Mouse (Mus musculus): ENCODE results near the gene Mpst. TPM values are rescaled to one million over a fixed set of nuclear protein-coding genes. Genes with fewer than 3 reads are reported as not detected.

The Mpst gene
- polyA plus RNA-seq (2015; fragmentation: Nextera tagmentation; extraction: Ambion mirVana), result 3.2 and 3.8 TPM in 2 replicates

DNA sequence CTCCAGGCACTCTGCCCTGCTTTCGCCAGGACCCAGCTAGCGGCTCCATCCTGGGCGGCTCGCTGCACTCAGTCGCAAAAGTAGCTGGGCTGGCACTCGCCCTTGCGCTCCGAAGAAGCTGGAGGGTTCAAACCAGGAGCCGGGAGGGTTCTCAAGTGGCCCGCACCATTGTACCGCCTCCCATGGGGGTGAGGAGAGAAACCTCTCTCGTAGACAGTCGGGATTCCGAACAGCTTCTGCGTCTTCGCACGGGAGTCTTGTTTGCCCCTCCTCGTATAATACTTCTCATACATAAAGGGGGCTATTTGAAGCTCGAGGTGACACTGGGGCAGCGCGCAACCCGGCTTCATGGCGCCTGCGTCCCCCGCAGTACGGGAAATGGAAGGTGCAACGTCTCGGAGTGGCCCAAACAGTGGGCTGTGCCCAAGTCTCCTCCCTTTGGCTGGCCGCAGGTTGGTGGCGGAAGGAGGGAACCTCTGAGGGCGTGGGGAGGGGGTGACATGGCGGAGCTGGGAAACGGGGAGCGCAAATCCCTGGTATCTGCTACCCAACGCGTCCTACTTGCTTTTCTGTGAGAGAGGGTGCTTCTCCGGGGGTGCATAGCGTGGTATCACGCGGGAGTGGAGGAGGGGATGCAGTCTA is at the start of gene Mpst:
Gene Mpst, plus strand, starts transcription at position 124 of the 642 bp plus-strand sequence.
- Histone ChIP-seq H3K9ac (replicated peaks) (peak within 1 kb of the TSS; percentile 76), H3K27me3 (replicated peaks) (peaks cover 34% of the 10 kb centered on the region), H3K27ac (replicated peaks) (peak within 1 kb of the TSS; percentile 93), H3K4me2 (peak within 1 kb of the TSS; percentile 73), H3K4me3 (replicated peaks) (peak within 1 kb of the TSS; percentile 69), H3K9me3 (replicated peaks) (no peaks in the 10 kb centered on the region), H3K4me1 (peaks cover 66% of the 10 kb centered on the region), H3K36me3 (no peaks in the 10 kb centered on the region)
- ATAC-seq (ENCODE audit: low FRiP score), result peak; percentile 90
- 0% methylated on average over 40 of the region's 40 CpGs for WGBS

DNA sequence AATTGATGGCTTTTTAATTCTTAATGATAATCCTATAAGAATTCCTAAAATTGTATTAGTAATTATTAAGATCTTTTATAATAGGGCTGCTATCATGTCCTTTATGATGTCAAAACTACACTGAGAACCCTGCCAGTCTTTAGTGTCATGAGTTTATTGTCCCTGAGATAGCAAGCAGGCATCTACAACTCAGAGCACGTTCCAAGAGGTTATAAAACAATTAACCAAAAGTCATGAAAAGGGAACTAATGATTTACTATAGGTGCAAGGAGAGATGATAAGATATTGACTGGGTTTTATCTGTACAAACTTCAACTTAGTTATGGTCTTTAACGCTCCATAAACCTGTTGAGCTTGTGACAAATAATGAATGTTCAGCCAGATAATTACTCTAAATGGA is 40.3 kb upstream of the Mpst start:
- Histone ChIP-seq H3K4me3 (replicated peaks) (no peak overlapping the region), H3K4me1 (no peaks in the 10 kb centered on the region), H3K36me3 (no peaks in the 10 kb centered on the region), H3K9ac (replicated peaks) (no peak overlapping the region), H3K27ac (replicated peaks) (no peak overlapping the region), H3K9me3 (replicated peaks) (0 out of 2 replicates have a peak, but pooled peaks cover 3% of the 10 kb centered on the region), H3K4me2 (no peak overlapping the region), H3K27me3 (replicated peaks) (peaks cover 11% of the 10 kb centered on the region)
- 41% methylated on average over 2 of the region's 2 CpGs for WGBS
- no peak for ATAC-seq (ENCODE audit: low FRiP score)

DNA sequence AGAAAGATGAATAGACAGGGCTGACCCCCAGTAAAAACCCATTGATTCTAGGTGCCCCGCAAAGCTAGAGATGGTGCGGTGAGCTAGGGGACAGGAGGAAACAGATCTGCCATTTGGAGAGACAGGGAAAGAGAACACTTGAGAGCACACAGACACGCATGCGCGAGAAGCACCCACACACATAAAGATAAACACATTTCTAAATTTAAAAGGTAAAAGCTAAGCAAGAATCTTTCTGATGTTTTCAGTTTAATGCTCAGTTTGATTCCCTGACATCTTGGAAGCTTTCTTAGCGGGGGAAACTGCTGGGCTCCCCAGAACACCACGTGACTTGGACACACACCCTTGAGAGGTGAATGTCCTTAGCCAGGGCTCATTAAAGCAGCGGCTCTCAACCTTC is 39.3 kb upstream of the Mpst start:
- H3K36me3 ChIP-seq, result no peaks in the 10 kb centered on the region
- H3K4me3 ChIP-seq (replicated peaks), result no peak overlapping the region
- peaks cover 11% of the 10 kb centered on the region for H3K27me3 ChIP-seq (replicated peaks)
- no peak overlapping the region for H3K27ac ChIP-seq (replicated peaks)
- 0 out of 2 replicates have a peak, but pooled peaks cover 3% of the 10 kb centered on the region for H3K9me3 ChIP-seq (replicated peaks)
- H3K4me2 ChIP-seq, result no peak overlapping the region
- H3K9ac ChIP-seq (replicated peaks), result no peak overlapping the region
- 76% methylated on average over 8 of the region's 8 CpGs for WGBS
- no peaks in the 10 kb centered on the region for H3K4me1 ChIP-seq
- no peak for ATAC-seq (ENCODE audit: low FRiP score)

GRCm38 (mm10) chr15:78367811-78368210 is 38.4 kb upstream of the Mpst start:
- Histone ChIP-seq H3K27me3 (replicated peaks) (peaks cover 11% of the 10 kb centered on the region), H3K4me3 (replicated peaks) (no peak overlapping the region), H3K4me1 (no peaks in the 10 kb centered on the region), H3K27ac (replicated peaks) (no peak overlapping the region), H3K36me3 (no peaks in the 10 kb centered on the region), H3K9me3 (replicated peaks) (no peaks in the 10 kb centered on the region), H3K9ac (replicated peaks) (no peak overlapping the region), H3K4me2 (no peak overlapping the region)
- no peak for ATAC-seq (ENCODE audit: low FRiP score)
- 68% methylated on average over 3 of the region's 3 CpGs for WGBS

- Histone ChIP-seq H3K4me2 (no peak overlapping the region), H3K27ac (replicated peaks) (no peak overlapping the region), H3K36me3 (no peaks in the 10 kb centered on the region), H3K27me3 (replicated peaks) (peaks cover 11% of the 10 kb centered on the region), H3K4me3 (replicated peaks) (no peak overlapping the region), H3K4me1 (no peaks in the 10 kb centered on the region), H3K9me3 (replicated peaks) (no peaks in the 10 kb centered on the region), H3K9ac (replicated peaks) (no peak overlapping the region)
- WGBS, result 14% methylated on average over 8 of the region's 8 CpGs
- no peak for ATAC-seq (ENCODE audit: low FRiP score)
These were observed 37.3 kb upstream of the Mpst start for GRCm38 (mm10) chr15:78368926-78369346.

- H3K36me3 ChIP-seq, result no peaks in the 10 kb centered on the region
- 67% methylated on average over 1 of the region's 1 CpGs for WGBS
- H3K4me3 ChIP-seq (replicated peaks), result no peak overlapping the region
- no peak overlapping the region for H3K4me2 ChIP-seq
- ATAC-seq (ENCODE audit: low FRiP score), result no peak
- H3K9me3 ChIP-seq (replicated peaks), result no peaks in the 10 kb centered on the region
- H3K9ac ChIP-seq (replicated peaks), result no peak overlapping the region
- no peaks in the 10 kb centered on the region for H3K4me1 ChIP-seq
- H3K27me3 ChIP-seq (replicated peaks), result peaks cover 11% of the 10 kb centered on the region
- no peak overlapping the region for H3K27ac ChIP-seq (replicated peaks)
These were observed 36.6 kb upstream of the Mpst start for GRCm38 (mm10) chr15:78369641-78370040.

DNA sequence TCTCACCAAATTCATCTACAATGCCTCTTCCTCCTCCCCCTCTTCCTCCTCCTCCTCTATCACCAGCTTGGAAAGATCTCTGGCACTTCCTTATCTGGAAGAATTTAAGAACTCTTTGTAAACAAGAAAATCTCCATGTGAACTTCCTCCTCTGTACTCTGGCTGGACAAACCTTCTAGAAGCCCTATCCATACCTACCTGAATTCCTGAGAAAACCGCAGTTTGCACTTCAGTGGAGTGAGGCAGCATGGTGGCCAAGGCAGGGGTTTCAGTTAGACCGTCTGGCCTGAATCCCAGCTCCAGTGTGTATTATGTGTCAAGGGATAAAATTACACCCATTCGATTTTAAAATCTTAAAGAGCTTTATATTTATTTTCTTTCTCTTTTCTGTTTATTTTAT is 33.4 kb upstream of the Mpst start:
- Histone ChIP-seq H3K4me3 (replicated peaks) (no peak overlapping the region), H3K27me3 (replicated peaks) (peaks cover 10% of the 10 kb centered on the region), H3K4me1 (no peaks in the 10 kb centered on the region), H3K36me3 (no peaks in the 10 kb centered on the region), H3K27ac (replicated peaks) (no peak overlapping the region), H3K9ac (replicated peaks) (no peak overlapping the region), H3K4me2 (no peak overlapping the region), H3K9me3 (replicated peaks) (no peaks in the 10 kb centered on the region)
- no peak for ATAC-seq (ENCODE audit: low FRiP score)
- WGBS, result 73% methylated on average over 3 of the region's 3 CpGs

DNA sequence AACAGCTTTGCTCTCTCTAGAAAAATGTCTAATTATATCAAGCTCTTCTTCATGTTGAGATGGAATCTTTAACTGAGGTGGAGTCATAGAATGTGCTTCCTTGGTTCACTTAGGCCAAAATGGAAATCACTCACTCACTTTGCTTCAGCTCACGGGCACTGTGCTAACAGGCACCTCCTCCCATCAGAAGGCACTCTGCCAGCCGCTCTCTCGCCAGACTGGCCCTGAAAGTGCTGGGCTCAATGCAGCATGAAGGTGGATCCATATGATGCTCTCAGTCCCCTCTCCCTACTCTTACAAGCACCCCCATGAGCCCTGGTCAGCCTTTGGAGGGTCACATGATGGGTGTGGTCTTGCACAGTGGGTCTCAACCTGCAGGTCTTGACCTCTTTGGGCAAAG is 32.0 kb upstream of the Mpst start:
- no peak overlapping the region for H3K4me2 ChIP-seq
- no peak overlapping the region for H3K9ac ChIP-seq (replicated peaks)
- no peak overlapping the region for H3K27ac ChIP-seq (replicated peaks)
- H3K4me3 ChIP-seq (replicated peaks), result no peak overlapping the region
- ATAC-seq (ENCODE audit: low FRiP score), result no peak
- H3K9me3 ChIP-seq (replicated peaks), result no peaks in the 10 kb centered on the region
- H3K36me3 ChIP-seq, result no peaks in the 10 kb centered on the region
- H3K27me3 ChIP-seq (replicated peaks), result no peaks in the 10 kb centered on the region
- no peaks in the 10 kb centered on the region for H3K4me1 ChIP-seq
- 68% methylated on average over 3 of the region's 3 CpGs for WGBS

GRCm38 (mm10) chr15:78377859-78378258 is 28.4 kb upstream of the Mpst start:
- H3K9ac ChIP-seq (replicated peaks), result no peak overlapping the region
- H3K4me3 ChIP-seq (replicated peaks), result no peak overlapping the region
- H3K36me3 ChIP-seq, result no peaks in the 10 kb centered on the region
- 0 out of 2 replicates have a peak, but pooled peaks cover 2% of the 10 kb centered on the region for H3K4me1 ChIP-seq
- 88% methylated on average over 10 of the region's 10 CpGs for WGBS
- ATAC-seq (ENCODE audit: low FRiP score), result no peak
- H3K4me2 ChIP-seq, result no peak overlapping the region
- H3K27ac ChIP-seq (replicated peaks), result no peak overlapping the region
- no peaks in the 10 kb centered on the region for H3K27me3 ChIP-seq (replicated peaks)
- no peaks in the 10 kb centered on the region for H3K9me3 ChIP-seq (replicated peaks)

- no peak for ATAC-seq (ENCODE audit: low FRiP score)
- H3K9me3 ChIP-seq (replicated peaks), result no peaks in the 10 kb centered on the region
- H3K9ac ChIP-seq (replicated peaks), result no peak overlapping the region
- H3K27me3 ChIP-seq (replicated peaks), result no peaks in the 10 kb centered on the region
- WGBS, result 82% methylated on average over 10 of the region's 10 CpGs
- H3K36me3 ChIP-seq, result no peaks in the 10 kb centered on the region
- H3K27ac ChIP-seq (replicated peaks), result no peak overlapping the region
- H3K4me1 ChIP-seq, result 0 out of 2 replicates have a peak, but pooled peaks cover 3% of the 10 kb centered on the region
- H3K4me2 ChIP-seq, result no peak overlapping the region
- no peak overlapping the region for H3K4me3 ChIP-seq (replicated peaks)
These were observed 27.7 kb upstream of the Mpst start for GRCm38 (mm10) chr15:78378556-78378955.

DNA sequence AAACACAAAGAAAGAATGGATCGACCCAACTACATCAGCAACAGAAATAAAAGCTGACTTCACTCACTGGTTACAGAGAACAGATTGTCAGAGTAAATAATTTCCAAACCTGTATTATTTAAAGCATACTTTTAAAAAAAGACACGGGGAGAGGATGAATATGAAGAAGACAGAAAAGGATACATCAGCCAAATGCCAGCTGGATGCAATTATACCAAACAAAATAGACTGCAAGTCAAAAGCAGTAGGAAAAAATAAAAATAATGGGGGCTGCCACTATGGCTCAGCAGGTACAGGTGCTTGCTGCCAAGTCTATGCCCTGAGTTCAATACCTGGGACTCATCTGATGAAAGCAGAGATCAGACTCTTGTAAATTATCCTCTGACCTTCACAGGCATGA is 26.0 kb upstream of the Mpst start:
- 0 out of 2 replicates have a peak, but pooled peaks cover 8% of the 10 kb centered on the region for H3K4me1 ChIP-seq
- no peak overlapping the region for H3K4me3 ChIP-seq (replicated peaks)
- WGBS, result 82% methylated on average over 2 of the region's 2 CpGs
- no peaks in the 10 kb centered on the region for H3K9me3 ChIP-seq (replicated peaks)
- no peak overlapping the region for H3K9ac ChIP-seq (replicated peaks)
- no peaks in the 10 kb centered on the region for H3K36me3 ChIP-seq
- no peaks in the 10 kb centered on the region for H3K27me3 ChIP-seq (replicated peaks)
- no peak for ATAC-seq (ENCODE audit: low FRiP score)
- H3K4me2 ChIP-seq, result no peak overlapping the region
- no peak overlapping the region for H3K27ac ChIP-seq (replicated peaks)

DNA sequence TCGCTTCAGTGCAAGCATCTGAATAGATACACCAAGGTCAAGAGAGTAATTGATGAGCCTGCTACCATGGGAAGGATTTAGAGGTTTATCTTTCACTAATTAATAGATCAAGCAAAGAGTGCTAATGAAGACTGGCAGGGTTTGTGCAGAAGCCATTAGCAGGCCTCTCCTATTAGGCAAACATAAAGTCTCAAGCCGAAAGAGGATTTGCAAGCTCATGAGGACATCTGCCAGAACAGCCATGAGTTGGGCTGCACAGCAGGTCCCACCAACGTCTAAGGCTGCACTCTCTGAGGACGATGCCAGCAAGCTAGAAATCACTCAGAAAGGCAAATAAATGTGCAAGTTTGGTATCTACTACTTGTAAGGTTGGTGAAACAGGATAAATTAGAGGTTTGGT is 25.5 kb upstream of the Mpst start:
- H3K4me3 ChIP-seq (replicated peaks), result no peak overlapping the region
- H3K9ac ChIP-seq (replicated peaks), result no peak overlapping the region
- H3K36me3 ChIP-seq, result no peaks in the 10 kb centered on the region
- no peak overlapping the region for H3K27ac ChIP-seq (replicated peaks)
- no peaks in the 10 kb centered on the region for H3K27me3 ChIP-seq (replicated peaks)
- no peak overlapping the region for H3K4me2 ChIP-seq
- H3K9me3 ChIP-seq (replicated peaks), result no peaks in the 10 kb centered on the region
- H3K4me1 ChIP-seq, result 0 out of 2 replicates have a peak, but pooled peaks cover 8% of the 10 kb centered on the region
- ATAC-seq (ENCODE audit: low FRiP score), result no peak
- WGBS, result 67% methylated on average over 4 of the region's 4 CpGs

Measured in neural tube, embryonic 15.5 days (tissue).